Mouse (Mus musculus): ENCODE results near the gene Raly.

Raly gene

GRCm38 (mm10) chr2:154836537-154836936 lies 45.6 kb downstream of the Raly start:
- DNase-seq (ENCODE audit: low read depth, low spot score) = no peak

- DNase-seq (ENCODE audit: low read depth, low spot score) = no peak
These were observed 57.2 kb downstream of the Raly start for GRCm38 (mm10) chr2:154848086-154848485.

- peak; percentile 62 for DNase-seq (ENCODE audit: low read depth, low spot score)
These were observed 64.5 kb downstream of the Raly start for GRCm38 (mm10) chr2:154855383-154855782.

GRCm38 (mm10) chr2:154863672-154864071 lies 72.8 kb downstream of the Raly start:
- DNase-seq (ENCODE audit: low read depth, low spot score) = no peak

GRCm38 (mm10) chr2:154865696-154866095 lies 74.8 kb downstream of the Raly start:
- no peak for DNase-seq (ENCODE audit: low read depth, low spot score)

DNA sequence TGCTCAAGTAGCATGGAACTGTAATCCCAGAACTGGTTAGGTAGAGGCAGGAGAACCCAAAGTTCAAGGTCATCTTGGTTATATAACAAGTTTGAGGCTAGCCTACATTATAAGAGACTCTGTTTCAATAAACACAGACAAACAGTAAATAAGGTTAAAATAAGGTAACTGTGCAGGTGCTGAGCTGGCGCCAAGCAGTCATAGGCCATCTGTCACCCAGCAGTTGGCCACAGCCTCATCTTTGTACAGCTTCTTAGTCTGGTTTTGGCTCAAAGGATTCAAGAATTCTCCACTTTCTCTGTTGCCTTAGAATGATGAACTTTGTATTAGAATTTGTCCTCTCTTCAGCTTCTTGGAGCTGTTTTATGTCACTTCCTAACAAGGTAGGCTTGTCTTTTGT lies 77.2 kb downstream of the Raly start:
- DNase-seq (ENCODE audit: low read depth, low spot score) = no peak

DNA sequence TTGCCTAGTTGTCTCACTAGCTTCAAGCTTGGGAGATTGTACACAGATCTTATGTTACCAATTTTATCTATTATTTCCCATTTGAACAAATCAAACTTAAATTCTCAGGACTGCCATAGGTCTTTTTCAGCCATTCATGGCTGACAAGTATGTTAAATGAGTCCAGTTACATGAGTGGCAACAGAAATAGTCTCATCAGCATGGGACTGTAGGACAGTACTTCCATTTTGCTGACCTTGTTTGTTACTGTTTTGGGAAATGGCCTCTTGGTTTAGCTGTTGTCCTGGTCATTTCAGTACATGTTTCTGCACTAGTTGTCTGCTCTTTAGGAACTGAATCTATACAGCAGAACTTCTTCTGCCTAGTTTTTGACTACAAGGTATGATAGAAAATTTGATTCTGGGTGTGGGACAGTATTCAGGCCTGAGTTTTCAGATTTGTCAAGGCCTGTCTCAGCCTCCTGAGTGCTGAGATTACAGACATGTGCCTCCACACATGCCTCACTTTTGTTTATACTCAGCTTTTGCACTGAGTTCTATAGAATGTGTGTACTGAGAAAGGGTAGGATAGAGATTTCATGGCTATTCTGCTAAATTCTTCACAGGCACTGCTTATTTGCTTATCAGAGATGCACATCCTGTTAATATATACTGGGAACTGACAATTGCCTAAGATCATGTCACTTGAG lies 79.2 kb downstream of the Raly start:
- peak; percentile 53 for DNase-seq (ENCODE audit: low read depth, low spot score)

- no peak for DNase-seq (ENCODE audit: low read depth, low spot score)
These were observed 85.7 kb downstream of the Raly start for GRCm38 (mm10) chr2:154876621-154877020.

DNA sequence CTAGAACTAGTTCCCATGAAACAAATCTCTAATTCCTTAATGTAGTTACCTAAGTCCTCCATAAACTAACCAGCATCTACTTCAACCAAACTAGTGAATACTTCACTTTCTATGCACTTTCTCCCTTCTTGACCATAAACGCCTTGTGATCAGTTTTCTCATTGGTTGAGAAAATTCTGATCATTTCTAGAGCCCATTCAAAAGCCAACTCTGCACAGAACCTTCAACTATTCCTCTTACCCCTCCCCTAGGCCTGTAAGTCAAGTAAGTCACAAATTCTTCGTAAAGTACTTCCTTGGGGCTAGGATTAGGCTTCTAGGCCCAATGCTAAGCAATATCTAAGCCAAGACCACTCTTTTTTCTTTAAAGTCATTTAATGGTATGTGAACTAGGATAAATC lies 100.7 kb downstream of the Raly start:
- DNase-seq (ENCODE audit: low read depth, low spot score) = no peak

- DNase-seq (ENCODE audit: low read depth, low spot score) = peak; percentile 100
These were observed 101.5 kb downstream of the Raly start, which contains the start of gene Eif2s2 for GRCm38 (mm10) chr2:154892201-154893044. Gene Eif2s2 (minus strand): TSS chr2:154892935.

DNA sequence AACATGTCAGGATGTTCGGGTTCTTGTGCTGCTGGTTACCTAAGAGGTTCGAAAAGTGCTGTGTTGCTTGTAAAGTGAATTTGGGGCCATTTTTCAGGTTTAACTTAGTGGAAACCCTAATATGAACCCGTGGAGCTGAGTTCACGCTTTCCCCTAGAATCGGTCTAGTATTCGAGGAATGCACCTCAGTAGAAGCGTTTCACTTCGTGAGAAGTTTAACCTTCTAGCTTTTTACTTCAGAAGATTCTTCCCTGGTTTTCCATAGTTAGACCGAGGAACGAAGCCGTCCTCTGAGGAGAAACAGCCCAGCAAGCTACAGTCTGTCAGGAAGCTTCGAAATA lies 102.1 kb downstream of the Raly start:
- no peak for DNase-seq (ENCODE audit: low read depth, low spot score)

DNA sequence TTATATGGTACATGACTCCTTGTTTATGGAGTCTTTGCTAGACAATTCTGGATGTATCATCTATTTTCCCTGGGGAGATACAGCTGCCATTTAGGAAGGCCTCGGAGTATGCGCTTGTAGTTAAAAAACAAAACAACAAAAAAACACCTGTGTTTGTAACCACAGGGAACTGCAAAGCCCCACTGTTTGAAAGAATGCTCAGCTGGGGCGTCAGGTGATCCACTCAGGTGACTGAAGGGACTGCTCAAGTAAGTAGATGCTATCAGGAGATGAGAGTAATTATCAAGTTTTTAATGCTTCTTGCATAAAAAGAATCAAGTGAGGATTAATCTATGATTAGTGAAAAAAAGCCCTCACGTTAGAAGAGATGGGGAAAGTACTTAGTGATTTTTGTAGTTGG lies 102.7 kb downstream of the Raly start:
- DNase-seq (ENCODE audit: low read depth, low spot score) = peak; percentile 54

- DNase-seq (ENCODE audit: low read depth, low spot score) = peak; percentile 64
These were observed 108.1 kb downstream of the Raly start for GRCm38 (mm10) chr2:154899004-154899403.

- DNase-seq (ENCODE audit: low read depth, low spot score) = peak; percentile 77
These were observed 108.5 kb downstream of the Raly start for GRCm38 (mm10) chr2:154899412-154899811.

DNA sequence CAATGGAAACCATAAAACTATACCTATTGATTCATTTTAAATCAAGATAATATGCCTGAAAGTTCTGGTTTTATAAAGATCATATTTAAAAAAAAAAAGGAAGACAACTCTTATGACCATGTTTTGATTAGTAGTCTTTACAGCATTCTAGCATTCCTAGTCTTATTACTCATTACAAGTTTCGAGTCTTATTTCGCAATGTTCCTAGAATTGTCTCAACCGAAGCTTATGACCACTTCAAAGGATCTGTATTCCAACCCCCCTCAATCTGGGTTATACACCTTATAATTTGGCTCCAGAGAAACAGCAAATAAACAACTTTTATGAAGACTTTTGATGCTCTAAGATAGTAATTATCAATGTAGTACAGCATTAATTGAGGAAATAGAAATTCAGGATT lies 111.2 kb downstream of the Raly start:
- no peak for DNase-seq (ENCODE audit: low read depth, low spot score)

- peak; percentile 68 for DNase-seq (ENCODE audit: low read depth, low spot score)
These were observed 114.9 kb downstream of the Raly start for GRCm38 (mm10) chr2:154905796-154906195.

GRCm38 (mm10) chr2:154908223-154908622 lies 117.3 kb downstream of the Raly start:
- peak; percentile 57 for DNase-seq (ENCODE audit: low read depth, low spot score)

- peak; percentile 64 for DNase-seq (ENCODE audit: low read depth, low spot score)
These were observed 118.9 kb downstream of the Raly start for GRCm38 (mm10) chr2:154909789-154910188.

DNA sequence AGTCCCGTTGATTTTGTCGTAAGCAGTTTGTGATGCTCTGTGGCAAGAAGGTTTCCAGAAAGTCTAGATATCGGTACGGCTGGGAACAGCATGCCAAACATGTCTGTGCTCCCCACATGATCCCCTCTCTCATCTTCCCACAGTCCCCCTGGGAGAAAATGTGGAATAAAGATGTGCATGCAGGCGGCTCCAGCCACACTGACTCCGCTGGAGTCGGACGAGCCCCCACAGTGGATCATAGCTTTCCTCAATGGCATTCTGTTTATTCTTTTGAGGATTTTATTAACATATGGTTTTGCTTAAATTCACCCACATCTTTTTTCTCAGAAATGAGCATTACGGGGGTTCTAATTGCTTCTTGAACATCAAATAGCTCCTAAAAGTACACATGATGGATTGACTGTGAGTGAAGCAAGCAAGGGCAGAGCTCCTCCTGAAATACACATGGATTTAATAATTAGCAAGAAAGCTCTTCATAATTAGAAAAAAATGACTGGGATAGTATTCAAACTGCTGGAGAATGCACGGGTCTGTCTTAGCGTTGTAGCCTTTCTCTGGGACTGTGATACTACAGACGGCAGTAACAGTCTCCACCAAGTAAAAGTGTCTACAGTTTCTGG lies 125.1 kb downstream of the Raly start:
- DNase-seq (ENCODE audit: low read depth, low spot score) = no peak

DNA sequence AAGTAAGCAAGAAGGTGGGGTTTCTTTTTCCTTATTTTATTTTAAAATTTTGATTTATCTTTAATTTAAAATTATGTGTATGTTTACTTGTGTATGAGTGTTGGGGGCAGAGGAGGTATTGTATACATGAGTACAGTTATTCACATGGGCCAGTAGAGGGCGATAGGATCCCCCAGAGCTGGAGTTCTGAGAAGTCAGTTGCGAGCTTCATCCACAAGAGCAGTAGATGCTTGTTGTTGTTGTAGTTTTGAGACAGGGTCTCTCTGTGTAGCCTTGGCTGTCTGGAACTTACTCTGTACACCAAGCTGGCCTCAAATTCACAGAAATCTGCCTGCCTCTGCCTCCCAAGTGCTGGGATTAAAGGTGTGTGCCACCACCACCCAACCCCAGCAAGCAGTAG lies 125.7 kb downstream of the Raly start:
- peak; percentile 78 for DNase-seq (ENCODE audit: low read depth, low spot score)

Data from ZHBTc4 (cell line).